ENCODE assay signal across 14 mouse cellular contexts in genomic region chr15:49501821-49502220, GRCm38 (mm10).
"Had no signal": no experiment of that assay in that cellular context is flagged by ENCODE, and none has a peak within 500 bp of the region (broad histone marks: within the 10 kb centered on the region; RNA-seq: fewer than 3 reads in every experiment).

No protein-coding gene starts in this region.

- H3K36me3 ChIP-seq: kidney, embryonic 15.5 days; limb, embryonic 13.5 days; liver, embryonic 12.5 days; lung, embryonic 15.5 days; midbrain, embryonic 13.5 days; neural tube, embryonic 13.5 days; stomach, embryonic 15.5 days had no signal

- H3K27me3 ChIP-seq: kidney, embryonic 15.5 days; limb, embryonic 13.5 days; liver, embryonic 12.5 days; lung, embryonic 15.5 days; midbrain, embryonic 13.5 days; neural tube, embryonic 13.5 days; stomach, embryonic 15.5 days had no signal

- H3K27ac ChIP-seq: kidney, embryonic 15.5 days; limb, embryonic 13.5 days; liver, embryonic 12.5 days; lung, embryonic 15.5 days; midbrain, embryonic 13.5 days; neural tube, embryonic 13.5 days; stomach, embryonic 15.5 days had no signal

- DNase-seq: kidney, adult 2 months; kidney, postnatal 14 days; left cerebral cortex, postnatal 4 days; lung, postnatal 14 days; retina, postnatal 1 day; thymus, adult 2 months; thymus, postnatal 4 days had no signal

- H3K9ac ChIP-seq: kidney, embryonic 15.5 days; limb, embryonic 13.5 days; liver, embryonic 12.5 days; lung, embryonic 15.5 days; midbrain, embryonic 13.5 days; neural tube, embryonic 13.5 days; stomach, embryonic 15.5 days had no signal

- H3K4me1 ChIP-seq: kidney, embryonic 15.5 days; limb, embryonic 13.5 days; liver, embryonic 12.5 days; lung, embryonic 15.5 days; midbrain, embryonic 13.5 days; neural tube, embryonic 13.5 days; stomach, embryonic 15.5 days had no signal

- ATAC-seq: liver, embryonic 12.5 days; midbrain, embryonic 13.5 days had no signal

- H3K9me3 ChIP-seq: kidney, embryonic 15.5 days; limb, embryonic 13.5 days; liver, embryonic 12.5 days; lung, embryonic 15.5 days; midbrain, embryonic 13.5 days; neural tube, embryonic 13.5 days; stomach, embryonic 15.5 days had no signal

- H3K4me2 ChIP-seq: kidney, embryonic 15.5 days; limb, embryonic 13.5 days; liver, embryonic 12.5 days; lung, embryonic 15.5 days; midbrain, embryonic 13.5 days; neural tube, embryonic 13.5 days; stomach, embryonic 15.5 days had no signal

- H3K4me3 ChIP-seq: kidney, embryonic 15.5 days; limb, embryonic 13.5 days; liver, embryonic 12.5 days; lung, embryonic 15.5 days; midbrain, embryonic 13.5 days; neural tube, embryonic 13.5 days; stomach, embryonic 15.5 days had no signal
